Mouse (Mus musculus): ENCODE results near the gene Gp1bb. TPM values are rescaled to one million over a fixed set of nuclear protein-coding genes. Genes with fewer than 3 reads are reported as not detected.
A peak's percentile ranks its signal among the peaks of the same experiment; 100 is the strongest.

Gene Gp1bb
- polyA plus RNA-seq, 1 experiment: 3,910 TPM

DNA sequence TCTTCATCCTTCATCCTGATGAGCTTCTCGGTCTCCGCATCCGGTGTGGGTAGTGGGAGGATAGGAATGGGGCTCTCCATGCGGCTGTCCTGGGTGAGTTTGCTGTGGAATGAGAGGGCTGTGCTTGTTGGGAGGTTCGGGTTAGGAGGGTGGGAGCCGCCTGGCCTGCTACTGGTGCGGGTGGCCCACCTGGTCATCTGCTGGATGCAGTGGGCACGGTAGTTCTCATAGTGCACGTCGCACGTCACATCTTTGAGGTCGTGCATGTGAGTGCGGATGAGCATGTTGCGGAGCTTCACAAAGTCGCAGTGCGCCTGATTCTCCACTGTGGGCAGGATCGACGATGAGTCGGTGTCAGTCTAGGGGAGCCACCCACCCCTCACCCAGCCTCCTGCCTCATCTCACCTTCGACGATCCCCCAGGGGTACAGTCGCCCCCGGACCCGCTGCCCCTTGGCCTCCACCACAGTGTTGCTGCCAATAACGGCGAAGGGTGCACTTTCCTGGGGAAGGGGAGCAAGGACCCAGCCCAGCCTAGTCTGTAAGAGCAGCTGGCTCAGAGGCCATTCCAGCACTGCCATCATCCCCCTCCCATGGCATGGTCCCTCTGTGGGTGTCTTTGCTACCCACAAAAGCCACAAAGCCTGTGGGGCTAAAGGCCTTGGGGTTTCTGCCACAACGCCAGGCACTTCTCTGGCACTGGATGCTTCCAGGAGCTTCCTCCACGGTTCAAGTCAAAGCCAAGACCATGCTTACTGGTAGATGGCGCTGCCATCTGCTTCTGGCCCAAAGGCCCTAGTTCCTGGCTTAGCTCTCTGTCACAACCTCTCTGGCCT lies 930 bp upstream of the Gp1bb start:
- Histone ChIP-seq H3K36me3 (replicated peaks; ENCODE audit: low read length) (peaks cover 19% of the 10 kb centered on the region), H3K27me3 (replicated peaks) (peaks cover 83% of the 10 kb centered on the region), H3K9me3 (no peaks in the 10 kb centered on the region), H3K4me3 (replicated peaks) (peak overlapping the region; percentile 95), H3K4me1 (peaks cover 100% of the 10 kb centered on the region)
- TF ChIP-seq FLI1 (IDR thresholded peaks at IDR 0.05; ENCODE audit: low read length) (no peak), GATA1 (IDR thresholded peaks at IDR 0.05; ENCODE audit: borderline replicate concordance, low read length) (no peak)

DNA sequence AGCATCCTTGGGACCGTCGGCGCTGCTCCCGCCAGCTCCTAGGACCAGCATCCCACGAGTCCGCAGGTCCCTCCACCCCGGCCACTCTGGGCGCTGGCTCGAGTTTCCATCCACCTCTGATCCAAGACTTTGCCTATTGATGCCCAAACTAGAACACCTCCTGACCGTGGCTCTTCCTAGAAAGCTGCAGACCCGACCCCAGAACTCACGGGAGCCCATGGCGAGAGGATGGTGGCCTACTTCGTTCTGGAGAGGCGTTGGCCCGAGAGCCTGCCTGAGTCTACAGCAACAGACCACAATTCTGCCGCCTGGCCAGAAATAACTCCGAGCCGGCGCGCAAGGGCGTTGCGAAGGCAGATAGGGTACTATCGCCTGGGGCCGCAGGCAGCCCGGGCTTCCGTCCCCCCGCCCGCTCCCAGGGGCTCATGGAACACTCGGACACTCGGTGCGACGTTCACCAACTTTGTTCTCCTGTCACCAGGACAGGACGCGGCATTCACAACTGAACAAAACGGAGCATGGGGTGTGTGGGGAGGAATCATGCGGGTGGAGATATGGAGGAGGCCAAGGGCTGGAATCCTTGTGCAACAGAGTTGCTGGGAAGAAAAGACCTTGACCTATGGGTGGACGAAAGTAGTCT lies 721 bp downstream of the Gp1bb start:
- peak overlapping the region; percentile 95 for H3K4me3 ChIP-seq (replicated peaks)
- H3K27me3 ChIP-seq (replicated peaks): peaks cover 78% of the 10 kb centered on the region
- peaks cover 19% of the 10 kb centered on the region for H3K36me3 ChIP-seq (replicated peaks; ENCODE audit: low read length)
- no peak for TF ChIP-seq FLI1 (IDR thresholded peaks at IDR 0.05; ENCODE audit: low read length)
- TF ChIP-seq GATA1 (IDR thresholded peaks at IDR 0.05; ENCODE audit: borderline replicate concordance, low read length): no peak
- H3K4me1 ChIP-seq: peaks cover 100% of the 10 kb centered on the region
- no peaks in the 10 kb centered on the region for H3K9me3 ChIP-seq

DNA sequence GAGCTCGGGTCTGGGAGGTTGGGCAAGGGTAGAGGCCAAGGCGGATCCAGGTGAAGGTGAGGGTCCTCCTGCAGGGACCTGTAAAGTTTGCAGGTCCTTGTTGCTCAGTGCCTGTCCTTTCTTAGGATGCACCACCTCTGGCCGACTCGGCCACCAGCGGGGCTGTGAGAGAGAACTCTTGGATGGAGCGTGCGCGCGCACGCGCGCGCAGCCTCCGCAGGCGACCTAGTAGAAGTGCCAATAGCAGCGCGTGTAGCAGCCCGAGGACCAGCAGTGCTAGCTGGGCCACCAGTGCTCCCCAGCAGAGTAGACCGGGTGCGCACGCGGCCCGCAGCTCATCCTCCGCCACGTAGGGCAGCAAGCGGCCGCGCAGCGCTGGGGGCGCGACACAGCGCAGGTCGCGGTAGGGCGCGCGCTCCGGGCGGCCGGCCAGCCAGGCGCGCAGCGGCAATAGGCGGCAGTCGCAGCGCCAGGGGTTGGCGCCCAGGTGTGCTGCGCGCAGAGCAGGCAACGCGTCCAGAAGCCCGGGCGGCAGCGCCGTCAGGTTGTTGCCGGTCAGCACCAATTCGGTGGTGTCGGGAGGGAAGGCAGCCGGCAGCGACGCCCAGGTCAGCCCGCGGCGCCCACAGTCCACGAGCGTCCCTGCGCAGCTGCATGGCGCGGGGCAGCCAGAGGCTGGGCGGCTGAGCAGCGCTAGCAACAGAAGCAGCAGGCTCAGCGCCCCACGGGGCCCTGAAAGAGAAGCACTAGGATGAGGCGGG lies 1.4 kb downstream of the Gp1bb start:
- Histone ChIP-seq H3K4me1 (peaks cover 93% of the 10 kb centered on the region), H3K4me3 (replicated peaks) (peak overlapping the region; percentile 95), H3K27me3 (replicated peaks) (peaks cover 77% of the 10 kb centered on the region), H3K9me3 (no peaks in the 10 kb centered on the region), H3K36me3 (replicated peaks; ENCODE audit: low read length) (peaks cover 19% of the 10 kb centered on the region)
- no peak for TF ChIP-seq GATA1 (IDR thresholded peaks at IDR 0.05; ENCODE audit: borderline replicate concordance, low read length)
- TF ChIP-seq FLI1 (IDR thresholded peaks at IDR 0.05; ENCODE audit: low read length): no peak

DNA sequence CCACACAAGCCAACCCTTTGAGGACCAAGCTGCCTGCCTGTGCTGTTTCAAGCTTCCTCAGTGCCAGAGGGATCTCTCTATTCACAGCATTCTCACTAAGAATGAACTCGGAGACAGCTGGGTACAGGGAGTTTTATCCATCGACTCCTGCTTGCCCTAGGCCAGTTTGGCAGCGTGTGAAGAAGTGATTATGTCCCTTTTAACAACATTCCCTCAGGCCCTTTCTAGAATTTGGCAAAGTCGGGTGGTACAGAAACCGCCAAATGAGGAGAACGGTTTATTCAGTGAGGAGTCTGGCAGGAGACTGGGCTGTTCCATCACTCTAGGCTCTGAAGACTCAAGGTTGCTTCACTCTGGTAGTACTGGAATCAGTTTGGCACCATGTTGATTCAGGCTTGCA lies 2.0 kb downstream of the Gp1bb start:
- TF ChIP-seq FLI1 (IDR thresholded peaks at IDR 0.05; ENCODE audit: low read length) (no peak), GATA1 (IDR thresholded peaks at IDR 0.05; ENCODE audit: borderline replicate concordance, low read length) (no peak)
- peaks cover 76% of the 10 kb centered on the region for H3K27me3 ChIP-seq (replicated peaks)
- peaks cover 19% of the 10 kb centered on the region for H3K36me3 ChIP-seq (replicated peaks; ENCODE audit: low read length)
- peaks cover 88% of the 10 kb centered on the region for H3K4me1 ChIP-seq
- H3K9me3 ChIP-seq: no peaks in the 10 kb centered on the region
- peak overlapping the region; percentile 95 for H3K4me3 ChIP-seq (replicated peaks)

DNA sequence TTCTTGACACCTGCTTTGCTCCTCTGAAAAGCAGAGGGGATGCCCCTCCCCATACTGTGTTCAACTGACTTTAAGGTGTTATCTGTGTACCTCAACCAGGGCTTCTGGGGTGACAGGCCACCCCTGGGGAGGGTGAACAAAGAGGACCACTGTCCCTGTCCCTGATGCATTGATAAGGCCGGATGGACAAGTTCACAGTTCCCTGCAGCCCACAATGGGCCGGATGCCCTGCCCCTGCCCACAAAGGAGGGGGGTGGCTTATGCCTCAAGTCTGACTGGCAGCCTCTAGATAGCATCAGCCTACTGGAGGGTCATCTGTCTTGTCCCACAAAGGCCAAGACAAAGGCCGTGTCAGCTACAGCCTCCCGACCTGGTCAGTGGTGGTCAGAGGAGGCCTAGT lies 3.1 kb downstream of the Gp1bb start:
- Histone ChIP-seq H3K36me3 (replicated peaks; ENCODE audit: low read length) (peaks cover 19% of the 10 kb centered on the region), H3K27me3 (replicated peaks) (peaks cover 75% of the 10 kb centered on the region), H3K9me3 (no peaks in the 10 kb centered on the region), H3K4me3 (replicated peaks) (peak overlapping the region; percentile 95), H3K4me1 (peaks cover 79% of the 10 kb centered on the region)
- TF ChIP-seq GATA1 (IDR thresholded peaks at IDR 0.05; ENCODE audit: borderline replicate concordance, low read length): no peak

DNA sequence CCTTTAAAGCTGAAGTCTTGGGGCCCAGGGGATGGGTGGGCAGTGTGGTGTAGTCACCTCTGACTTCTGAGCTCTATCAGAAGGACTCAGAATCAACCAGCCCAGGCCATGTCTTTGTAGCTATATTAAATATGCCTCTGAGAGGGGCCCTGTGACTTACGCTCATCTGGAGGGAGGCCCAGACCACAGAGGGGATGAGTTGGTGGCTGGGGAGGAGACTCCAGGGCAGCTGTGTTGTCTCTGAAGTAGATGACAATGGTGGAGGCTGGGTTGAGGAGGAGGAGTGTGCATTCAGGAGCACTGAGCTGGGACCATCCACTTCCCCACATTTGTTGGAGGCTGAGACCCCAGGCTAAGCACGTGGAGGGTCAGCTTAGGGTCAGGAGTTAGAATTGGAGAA lies 3.9 kb downstream of the Gp1bb start:
- Histone ChIP-seq H3K27me3 (replicated peaks) (peaks cover 75% of the 10 kb centered on the region), H3K36me3 (replicated peaks; ENCODE audit: low read length) (peaks cover 17% of the 10 kb centered on the region), H3K4me3 (replicated peaks) (peak overlapping the region; percentile 33), H3K9me3 (no peaks in the 10 kb centered on the region), H3K4me1 (peaks cover 79% of the 10 kb centered on the region)
- TF ChIP-seq FLI1 (IDR thresholded peaks at IDR 0.05; ENCODE audit: low read length) (no peak), GATA1 (IDR thresholded peaks at IDR 0.05; ENCODE audit: borderline replicate concordance, low read length) (no peak)

DNA sequence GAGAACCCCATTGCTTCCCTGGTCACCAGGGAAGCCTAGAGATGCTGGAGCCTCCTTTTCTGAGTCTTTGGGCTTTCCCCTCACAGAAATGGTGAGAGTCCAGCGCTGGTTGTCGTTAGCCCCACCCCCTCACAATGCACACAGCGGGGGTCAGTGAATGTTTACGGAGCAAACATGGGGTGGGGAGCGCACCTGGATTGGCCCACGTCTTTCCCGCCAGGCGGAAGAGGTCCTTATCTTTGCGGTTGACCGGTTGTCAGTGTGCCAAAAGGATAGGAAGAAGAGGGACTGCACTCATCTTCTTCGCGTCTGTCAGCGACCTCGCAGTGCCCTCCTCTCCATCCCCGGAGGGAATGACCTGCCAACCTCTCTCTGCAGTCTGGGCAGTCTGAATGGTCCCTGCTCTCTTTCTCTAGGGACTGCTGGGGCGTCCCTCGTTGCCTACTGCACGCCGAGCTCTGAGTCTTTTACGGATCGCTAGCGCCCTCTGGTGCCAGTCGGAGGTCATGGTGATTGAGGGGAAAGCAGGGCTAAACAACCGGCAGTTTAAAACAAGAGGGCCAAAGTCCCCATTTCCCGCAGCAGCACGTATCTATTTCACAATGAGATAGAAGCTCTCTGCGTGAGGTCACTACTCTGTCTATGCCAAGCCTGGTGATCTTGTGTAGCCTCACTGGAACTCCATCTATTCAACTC lies 4.7 kb downstream of the Gp1bb start:
- Histone ChIP-seq H3K4me1 (peaks cover 71% of the 10 kb centered on the region), H3K9me3 (no peaks in the 10 kb centered on the region), H3K27me3 (replicated peaks) (peaks cover 75% of the 10 kb centered on the region), H3K36me3 (replicated peaks; ENCODE audit: low read length) (peaks cover 17% of the 10 kb centered on the region), H3K4me3 (replicated peaks) (peak overlapping the region; percentile 90)
- no peak for TF ChIP-seq GATA1 (IDR thresholded peaks at IDR 0.05; ENCODE audit: borderline replicate concordance, low read length)
- no peak for TF ChIP-seq FLI1 (IDR thresholded peaks at IDR 0.05; ENCODE audit: low read length)

DNA sequence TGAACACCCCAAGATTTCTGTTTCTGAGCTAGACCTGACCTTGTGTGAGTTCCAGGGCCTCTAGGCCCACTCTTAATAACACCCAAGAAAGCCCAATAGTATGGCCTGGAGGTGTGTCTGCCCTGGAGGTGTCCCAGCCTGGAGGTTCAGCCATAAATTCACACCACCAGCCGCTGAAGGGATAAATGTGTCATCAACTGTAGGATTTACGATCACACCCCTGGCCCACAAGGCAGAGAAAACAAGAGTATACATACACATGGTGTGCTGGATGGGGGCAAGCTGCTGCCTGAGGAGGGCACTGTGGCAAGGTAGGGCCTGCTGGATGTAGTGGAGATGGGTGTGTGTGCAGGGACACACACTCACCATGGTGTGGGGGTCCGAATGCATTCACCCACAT lies 8.9 kb downstream of the Gp1bb start:
- Histone ChIP-seq H3K9me3 (no peaks in the 10 kb centered on the region), H3K4me1 (peaks cover 36% of the 10 kb centered on the region), H3K27me3 (replicated peaks) (peaks cover 90% of the 10 kb centered on the region), H3K36me3 (replicated peaks; ENCODE audit: low read length) (no peaks in the 10 kb centered on the region), H3K4me3 (replicated peaks) (no peak overlapping the region)
- TF ChIP-seq FLI1 (IDR thresholded peaks at IDR 0.05; ENCODE audit: low read length) (no peak), GATA1 (IDR thresholded peaks at IDR 0.05; ENCODE audit: borderline replicate concordance, low read length) (no peak)

DNA sequence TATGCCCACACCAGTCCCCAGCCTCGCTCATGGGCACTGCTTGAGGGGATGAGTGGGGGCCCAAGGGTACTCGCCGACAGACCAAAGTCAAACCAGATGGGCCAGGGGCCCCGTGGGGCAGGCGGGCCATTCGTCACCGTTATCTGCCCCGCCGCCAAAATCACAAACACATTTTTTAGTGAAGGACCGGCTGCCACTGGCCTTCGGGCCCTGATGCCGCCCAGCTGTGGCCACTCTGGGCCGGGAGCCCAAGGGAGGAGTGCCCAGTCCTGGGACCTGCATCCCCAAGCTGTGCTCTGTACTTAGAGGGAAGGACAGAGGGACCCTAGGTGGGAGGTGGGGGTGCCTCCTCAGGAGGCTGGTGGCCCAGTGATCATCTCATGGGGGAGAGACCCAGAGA lies 10.5 kb downstream of the Gp1bb start:
- peaks cover 96% of the 10 kb centered on the region for H3K27me3 ChIP-seq (replicated peaks)
- no peak overlapping the region for H3K4me3 ChIP-seq (replicated peaks)
- H3K9me3 ChIP-seq: no peaks in the 10 kb centered on the region
- TF ChIP-seq GATA1 (IDR thresholded peaks at IDR 0.05; ENCODE audit: borderline replicate concordance, low read length): no peak
- no peak for TF ChIP-seq FLI1 (IDR thresholded peaks at IDR 0.05; ENCODE audit: low read length)
- no peaks in the 10 kb centered on the region for H3K36me3 ChIP-seq (replicated peaks; ENCODE audit: low read length)
- H3K4me1 ChIP-seq: peaks cover 29% of the 10 kb centered on the region

Measured in megakaryocyte, embryonic 14.5 days (primary cell).